Mouse (Mus musculus): ENCODE data around the gene Cap2.

GRCm38 (mm10) chr13:46530546-46530945 is 28.9 kb downstream of the Cap2 start:
- no peak for TF ChIP-seq CTCF (IDR thresholded peaks at IDR 0.05; ENCODE audit: low read depth, low read length)
- TF ChIP-seq POLR2A (IDR thresholded peaks at IDR 0.05; ENCODE audit: borderline replicate concordance, low read depth, low read length) = no peak

Data from bone marrow macrophage, adult 2 months (primary cell).